Mouse (Mus musculus): ENCODE data around the gene Speer4a. TPM values are rescaled to one million over a fixed set of nuclear protein-coding genes. Genes with fewer than 3 reads are reported as not detected.
"Not testable (repeated sequence)": the region's sequence is repeated elsewhere in the genome, so short reads cannot be mapped to it uniquely, and the experiment has no call there.

Gene Speer4a
- not detected for total RNA-seq (2021)
- long read RNA-seq, result 0 reads

GRCm38 (mm10) chr5:26039458-26039857 lies at the start of gene Speer4a:
TSS of gene Speer4a (minus strand) at chr5:26039558.
- not testable (repeated sequence) for DNase-seq (ENCODE audit: low spot score in 2 of 2)

GRCm38 (mm10) chr5:26079023-26079422 lies 39.7 kb upstream of the Speer4a start:
- not testable (repeated sequence) for DNase-seq (ENCODE audit: low spot score in 2 of 2)

- no peak for DNase-seq (ENCODE audit: low spot score in 2 of 2)
Measured at GRCm38 (mm10) chr5:26070716-26071115, 31.4 kb upstream of the Speer4a start.

GRCm38 (mm10) chr5:26058481-26058880 lies 19.1 kb upstream of the Speer4a start, which contains the start of gene Gm7347:
TSS of gene Gm7347 (minus strand) at chr5:26058581.
- DNase-seq (ENCODE audit: low spot score in 2 of 2), result not testable (repeated sequence)

- not testable (repeated sequence) for DNase-seq (ENCODE audit: low spot score in 2 of 2)
Measured at GRCm38 (mm10) chr5:26022816-26023215, 16.5 kb downstream of the Speer4a start, which contains the start of gene Gm5862. TSS of gene Gm5862 (minus strand) at chr5:26022916.

- peak in 1 of 2 experiments; percentile 10 for DNase-seq (ENCODE audit: low spot score in 2 of 2)
Measured at GRCm38 (mm10) chr5:26007697-26008096, 31.7 kb downstream of the Speer4a start.

- DNase-seq (ENCODE audit: low spot score in 2 of 2), result peak; percentile 30 to 60
Measured at GRCm38 (mm10) chr5:26006937-26007695, 32.2 kb downstream of the Speer4a start.

- DNase-seq (ENCODE audit: low spot score in 2 of 2), result not testable (repeated sequence)
Measured at GRCm38 (mm10) chr5:26004698-26005097, 34.7 kb downstream of the Speer4a start, which contains the start of gene Gm1979. TSS of gene Gm1979 (minus strand) at chr5:26004798.

- not testable (repeated sequence) for DNase-seq (ENCODE audit: low spot score in 2 of 2)
Measured at GRCm38 (mm10) chr5:25988550-25988949, 50.8 kb downstream of the Speer4a start, which contains the start of gene Gm21698. TSS of gene Gm21698 (minus strand) at chr5:25988650.

Other genes with a start within 250 kb of the Speer4a start
- not detected for gene Gm21663, start 97.2 kb downstream of the Speer4a start, total RNA-seq (2021)
- not detected for gene Gm21671, start 85.1 kb downstream of the Speer4a start, total RNA-seq (2021)
- gene Gm21680, start 66.9 kb downstream of the Speer4a start, total RNA-seq (2021), result not detected
- not detected for gene Gm21698, start 50.9 kb downstream of the Speer4a start, total RNA-seq (2021)
- gene Gm1979, start 34.8 kb downstream of the Speer4a start, total RNA-seq (2021), result not detected
- not detected for gene Gm5862, start 16.6 kb downstream of the Speer4a start, total RNA-seq (2021)
- not detected for gene Gm7347, start 19.0 kb upstream of the Speer4a start, total RNA-seq (2021)
- not detected for gene Gm10471, start 49.7 kb upstream of the Speer4a start, total RNA-seq (2021)
- not detected for gene 5031410I06Rik, start 65.8 kb upstream of the Speer4a start, total RNA-seq (2021)
- not detected for gene Gm10220, start 81.9 kb upstream of the Speer4a start, total RNA-seq (2021)
- gene Gm7361, start 218.1 kb upstream of the Speer4a start, total RNA-seq (2021), result under 1 TPM; 0.27 to 0.34 TPM

All from layer of hippocampus, postnatal 10 days (tissue).